Mouse (Mus musculus): ENCODE results near the gene Dclk1.

- TF ChIP-seq CTCF (IDR thresholded peaks at IDR 0.05; ENCODE audit: low read depth) (no peak), EP300 (optimal IDR thresholded peaks at IDR 0.05) (no peak)
Observed at GRCm38 (mm10) chr3:55406616-55407015, 164.5 kb downstream of the Dclk1 start.
